Mouse (Mus musculus): ENCODE measurements around the gene Phb. TPM values are rescaled to one million over a fixed set of nuclear protein-coding genes. Genes with fewer than 3 reads are reported as not detected.

The Phb gene
- total and polyA plus RNA-seq, 2 experiments = 137 to 189 TPM

DNA sequence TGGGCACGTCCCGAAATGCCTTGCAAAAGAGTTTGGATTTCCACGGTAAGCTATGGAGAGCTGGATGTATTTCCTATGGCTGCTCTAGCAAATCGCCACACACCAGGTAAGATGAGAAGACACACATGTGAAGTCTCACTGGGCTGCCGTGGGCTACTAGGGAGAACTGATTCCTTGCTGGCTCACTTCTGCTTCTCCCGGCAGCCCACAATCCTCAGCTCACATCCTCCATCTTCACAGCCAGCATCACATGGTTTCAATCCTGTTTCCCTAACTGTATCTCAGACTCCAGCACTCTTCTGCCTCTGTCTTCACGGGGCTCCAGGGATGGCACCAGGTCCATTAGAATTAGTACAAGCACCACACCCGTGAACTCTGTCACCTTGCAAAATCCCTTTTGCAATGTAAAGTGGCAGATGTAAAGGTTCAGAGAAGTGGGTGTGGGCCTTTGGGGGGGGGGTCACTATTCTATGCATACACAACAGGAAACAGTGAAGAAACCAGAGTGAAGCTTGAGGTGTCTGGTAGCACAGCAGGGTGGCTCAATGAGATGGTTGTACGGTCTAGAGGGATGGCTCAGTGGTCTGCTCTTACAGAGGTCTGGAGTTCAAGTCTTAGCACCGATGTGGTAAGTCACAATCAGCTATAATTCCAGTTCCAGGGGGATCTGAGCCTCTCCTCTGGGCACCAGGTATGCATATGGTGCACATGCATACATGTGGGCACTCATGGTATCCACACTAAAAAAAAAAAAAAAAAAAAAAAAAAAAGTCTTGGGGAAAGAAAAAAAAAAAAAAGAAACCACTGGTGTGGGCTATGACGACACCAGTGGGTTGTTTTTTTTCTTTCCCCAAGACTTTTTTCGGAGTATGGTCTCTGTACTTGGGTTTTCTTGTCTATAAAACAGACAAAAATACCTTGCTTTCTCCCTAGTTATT lies 37.5 kb downstream of the Phb start:
- TF ChIP-seq POLR2A (IDR thresholded peaks at IDR 0.05; ENCODE audit: extremely low read depth, insufficient read depth, low read length) (no peak), CTCF (IDR thresholded peaks at IDR 0.05; ENCODE audit: low read depth, low read length) (no peak)
- Histone ChIP-seq H3K4me1 (ENCODE audit: control insufficient read depth, insufficient read depth, low read length) (no peaks in the 10 kb centered on the region), H3K9ac (ENCODE audit: low read depth, low read length) (no peak overlapping the region), H3K4me3 (ENCODE audit: insufficient read depth, low read depth, low read length) (no peak overlapping the region), H3K36me3 (ENCODE audit: control insufficient read depth, insufficient read depth, low read length) (no peaks in the 10 kb centered on the region), H3K79me2 (ENCODE audit: control insufficient read depth, insufficient read depth, low read length) (no peaks in the 10 kb centered on the region), H3K27ac (replicated peaks; ENCODE audit: insufficient read depth, low read depth, low read length) (no peak overlapping the region), H3K27me3 (ENCODE audit: control insufficient read depth, insufficient read depth, low read length) (no peaks in the 10 kb centered on the region)
- 88% methylated on average over 12 of the region's 12 CpGs for WGBS
- no peak for DNase-seq (ENCODE audit: extremely low read depth, low read depth, low spot score)

DNA sequence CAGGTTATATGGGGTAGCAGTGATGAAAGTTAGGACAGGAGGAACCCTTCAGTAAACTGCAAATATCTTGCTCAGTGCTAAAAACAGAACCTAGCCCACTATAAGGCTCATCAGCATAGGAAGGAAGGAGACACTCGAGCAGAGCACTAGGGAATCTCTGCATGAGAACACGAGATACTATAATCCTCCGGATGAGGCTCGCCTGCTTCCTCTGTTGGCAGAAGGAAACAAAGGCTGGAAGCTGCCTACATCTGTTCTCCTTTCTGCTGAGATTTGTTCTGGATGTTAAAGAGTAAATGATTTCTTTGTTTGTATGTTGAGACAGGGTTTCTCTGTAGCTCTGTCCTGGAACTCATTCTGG lies 38.2 kb downstream of the Phb start:
- H3K4me1 ChIP-seq (ENCODE audit: control insufficient read depth, insufficient read depth, low read length) = no peaks in the 10 kb centered on the region; the same call in 1 of the 2 replicates
- no peak for TF ChIP-seq POLR2A (IDR thresholded peaks at IDR 0.05; ENCODE audit: extremely low read depth, insufficient read depth, low read length)
- no peak for TF ChIP-seq CTCF (IDR thresholded peaks at IDR 0.05; ENCODE audit: low read depth, low read length)

DNA sequence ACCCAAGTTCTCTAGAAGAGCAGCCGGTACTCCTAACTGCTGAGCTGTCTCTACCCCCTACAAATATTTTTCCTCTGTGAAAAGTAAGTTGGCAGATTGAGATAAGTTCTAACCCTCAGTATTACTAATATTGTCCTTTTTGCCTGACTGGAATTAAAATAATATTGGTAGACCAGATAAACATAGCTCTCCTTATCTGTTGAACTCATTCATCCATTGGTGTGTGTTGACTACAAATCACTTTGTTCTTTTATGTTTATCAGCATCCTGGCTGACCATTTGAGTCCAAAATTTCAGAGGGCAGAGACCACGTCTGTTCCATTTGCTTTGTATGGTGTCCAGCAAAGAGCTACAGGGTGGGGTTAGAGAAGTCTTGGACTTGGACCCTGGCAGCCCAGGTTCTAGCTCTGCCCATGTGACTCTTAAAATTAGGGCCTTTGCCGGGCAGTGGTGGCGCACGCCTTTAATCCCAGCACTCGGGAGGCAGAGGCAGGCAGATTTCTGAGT lies 42.8 kb downstream of the Phb start:
- WGBS = 26% methylated on average over 6 of the region's 6 CpGs
- Histone ChIP-seq H3K27ac (replicated peaks; ENCODE audit: insufficient read depth, low read depth, low read length) (peak overlapping the region; percentile 33; the same call in 1 of the 2 replicates), H3K27me3 (ENCODE audit: control insufficient read depth, insufficient read depth, low read length) (no peaks in the 10 kb centered on the region), H3K4me1 (ENCODE audit: control insufficient read depth, insufficient read depth, low read length) (peaks cover 6% of the 10 kb centered on the region), H3K9ac (ENCODE audit: low read depth, low read length) (no peak overlapping the region), H3K4me3 (ENCODE audit: insufficient read depth, low read depth, low read length) (no peak overlapping the region), H3K36me3 (ENCODE audit: control insufficient read depth, insufficient read depth, low read length) (no peaks in the 10 kb centered on the region), H3K79me2 (ENCODE audit: control insufficient read depth, insufficient read depth, low read length) (peaks cover 14% of the 10 kb centered on the region; the same call in 1 of the 2 replicates)
- no peak for TF ChIP-seq CTCF (IDR thresholded peaks at IDR 0.05; ENCODE audit: low read depth, low read length)
- no peak for TF ChIP-seq POLR2A (IDR thresholded peaks at IDR 0.05; ENCODE audit: extremely low read depth, insufficient read depth, low read length)
- DNase-seq (ENCODE audit: extremely low read depth, low read depth, low spot score) = peak; percentile 99

More for the DNA sequence above, 38.2 kb downstream of the Phb start:
- Histone ChIP-seq H3K4me3 (ENCODE audit: insufficient read depth, low read depth, low read length) (no peak overlapping the region), H3K27ac (replicated peaks; ENCODE audit: insufficient read depth, low read depth, low read length) (0 out of 2 replicates have a peak overlapping the region, but pooled peaks have one; percentile 32), H3K27me3 (ENCODE audit: control insufficient read depth, insufficient read depth, low read length) (no peaks in the 10 kb centered on the region), H3K9ac (ENCODE audit: low read depth, low read length) (no peak overlapping the region), H3K36me3 (ENCODE audit: control insufficient read depth, insufficient read depth, low read length) (no peaks in the 10 kb centered on the region), H3K79me2 (ENCODE audit: control insufficient read depth, insufficient read depth, low read length) (no peaks in the 10 kb centered on the region)
- DNase-seq (ENCODE audit: extremely low read depth, low read depth, low spot score) = no peak
- WGBS = 77% methylated on average over 4 of the region's 4 CpGs

DNA sequence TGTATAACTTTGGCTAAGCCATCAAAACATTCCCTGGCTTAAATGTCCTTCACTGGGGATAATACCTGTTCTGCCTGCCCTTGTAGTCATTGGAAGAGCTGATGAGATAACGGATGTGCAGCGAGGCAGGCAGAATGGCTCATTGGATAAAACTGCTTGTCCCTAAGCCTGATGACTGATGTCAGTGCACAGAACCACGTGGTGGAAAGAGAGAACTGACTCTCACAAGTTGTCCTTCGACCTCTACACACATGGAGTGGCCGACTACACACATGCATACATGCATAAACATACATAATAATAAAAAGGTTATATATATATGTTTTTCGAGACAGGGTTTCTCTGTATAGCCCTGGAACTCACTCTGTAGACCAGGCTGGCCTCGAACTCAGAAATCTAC lies 43.7 kb downstream of the Phb start:
- Histone ChIP-seq H3K79me2 (ENCODE audit: control insufficient read depth, insufficient read depth, low read length) (peaks cover 14% of the 10 kb centered on the region; the same call in 1 of the 2 replicates), H3K9ac (ENCODE audit: low read depth, low read length) (no peak overlapping the region), H3K27ac (replicated peaks; ENCODE audit: insufficient read depth, low read depth, low read length) (no peak overlapping the region), H3K36me3 (ENCODE audit: control insufficient read depth, insufficient read depth, low read length) (no peaks in the 10 kb centered on the region), H3K4me3 (ENCODE audit: insufficient read depth, low read depth, low read length) (no peak overlapping the region), H3K4me1 (ENCODE audit: control insufficient read depth, insufficient read depth, low read length) (peaks cover 6% of the 10 kb centered on the region), H3K27me3 (ENCODE audit: control insufficient read depth, insufficient read depth, low read length) (no peaks in the 10 kb centered on the region)
- TF ChIP-seq CTCF (IDR thresholded peaks at IDR 0.05; ENCODE audit: low read depth, low read length) (no peak), POLR2A (IDR thresholded peaks at IDR 0.05; ENCODE audit: extremely low read depth, insufficient read depth, low read length) (no peak)
- no peak for DNase-seq (ENCODE audit: extremely low read depth, low read depth, low spot score)
- 86% methylated on average over 7 of the region's 7 CpGs for WGBS

DNA sequence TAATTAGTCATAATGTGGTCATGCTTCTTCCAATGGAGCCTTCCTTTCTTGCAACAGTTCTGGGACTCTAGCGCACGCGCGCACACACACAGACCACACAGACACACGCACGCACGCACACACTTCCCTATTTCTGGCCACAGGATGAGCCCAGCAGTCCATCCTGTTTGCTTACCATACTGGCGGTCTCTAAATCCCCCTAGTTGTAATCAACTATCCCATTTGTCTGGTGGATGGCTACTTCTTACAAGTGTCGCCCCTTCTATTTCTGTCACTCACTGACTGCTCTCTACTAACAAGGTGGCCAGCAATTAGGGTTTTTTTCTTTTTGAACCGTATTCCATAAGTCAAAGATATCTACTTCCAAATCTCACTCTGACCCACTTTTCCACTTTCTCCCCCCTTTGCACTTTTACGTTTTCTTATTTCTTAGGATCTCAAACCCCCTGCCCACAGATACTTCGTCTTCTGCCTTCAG lies 45.4 kb downstream of the Phb start:
- Histone ChIP-seq H3K9ac (ENCODE audit: low read depth, low read length) (peak overlapping the region; percentile 96), H3K79me2 (ENCODE audit: control insufficient read depth, insufficient read depth, low read length) (peaks cover 22% of the 10 kb centered on the region; the same call in 1 of the 2 replicates), H3K27me3 (ENCODE audit: control insufficient read depth, insufficient read depth, low read length) (no peaks in the 10 kb centered on the region), H3K4me3 (ENCODE audit: insufficient read depth, low read depth, low read length) (peak overlapping the region; percentile 75; the same call in 1 of the 2 replicates), H3K4me1 (ENCODE audit: control insufficient read depth, insufficient read depth, low read length) (peaks cover 13% of the 10 kb centered on the region), H3K36me3 (ENCODE audit: control insufficient read depth, insufficient read depth, low read length) (no peaks in the 10 kb centered on the region), H3K27ac (replicated peaks; ENCODE audit: insufficient read depth, low read depth, low read length) (peak overlapping the region; percentile 66)
- TF ChIP-seq POLR2A (IDR thresholded peaks at IDR 0.05; ENCODE audit: extremely low read depth, insufficient read depth, low read length) (no peak), CTCF (IDR thresholded peaks at IDR 0.05; ENCODE audit: low read depth, low read length) (no peak)
- DNase-seq (ENCODE audit: extremely low read depth, low read depth, low spot score) = no peak
- 6% methylated on average over 12 of the region's 12 CpGs for WGBS

Data from liver, adult 2 months (tissue).